Mouse (Mus musculus): ENCODE results near the gene Tpsb2.

Gene Tpsb2

DNA sequence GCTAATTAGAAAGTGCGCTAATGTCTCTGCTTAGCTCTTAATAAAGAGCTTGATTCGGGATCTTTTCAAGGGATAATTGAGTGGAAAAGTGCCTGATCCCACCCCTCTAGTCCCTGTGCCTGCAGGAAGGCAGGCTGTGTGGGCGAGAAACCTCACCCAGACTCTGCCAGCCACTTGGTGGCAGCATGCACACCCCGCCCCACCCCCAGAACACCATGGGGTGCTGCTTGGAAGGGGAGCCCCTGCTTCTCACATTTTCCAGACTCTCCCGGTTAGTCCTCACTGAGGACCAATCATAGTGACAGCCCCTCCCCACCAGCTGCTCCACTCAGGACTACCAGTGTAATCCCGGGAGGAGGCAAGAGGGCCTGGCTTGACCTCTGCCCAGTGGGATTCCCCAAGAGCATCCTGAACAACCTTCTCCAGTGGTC is 39.9 kb downstream of the Tpsb2 start:
- CTCF ChIA-PET = no interaction called here

DNA sequence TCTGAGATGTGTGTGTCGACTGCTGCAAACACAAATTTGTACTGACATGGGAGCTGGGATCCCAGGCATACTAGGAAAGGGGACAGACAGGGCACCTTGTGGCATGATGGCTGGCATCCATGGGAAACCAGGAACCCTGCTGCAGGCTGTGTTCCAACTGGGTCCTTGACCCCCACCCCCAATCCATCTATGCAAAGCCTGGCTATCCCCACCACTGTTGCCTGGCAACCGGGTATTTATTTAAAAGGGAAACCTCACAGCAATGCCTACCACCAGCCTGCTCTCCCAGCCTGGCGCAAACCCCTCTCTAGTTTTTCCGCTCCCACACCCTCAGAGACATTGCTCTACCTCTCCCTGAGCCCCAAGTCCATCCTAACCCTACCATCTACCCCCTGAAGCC is 41.2 kb downstream of the Tpsb2 start:
- CTCF ChIA-PET = no interaction called here

DNA sequence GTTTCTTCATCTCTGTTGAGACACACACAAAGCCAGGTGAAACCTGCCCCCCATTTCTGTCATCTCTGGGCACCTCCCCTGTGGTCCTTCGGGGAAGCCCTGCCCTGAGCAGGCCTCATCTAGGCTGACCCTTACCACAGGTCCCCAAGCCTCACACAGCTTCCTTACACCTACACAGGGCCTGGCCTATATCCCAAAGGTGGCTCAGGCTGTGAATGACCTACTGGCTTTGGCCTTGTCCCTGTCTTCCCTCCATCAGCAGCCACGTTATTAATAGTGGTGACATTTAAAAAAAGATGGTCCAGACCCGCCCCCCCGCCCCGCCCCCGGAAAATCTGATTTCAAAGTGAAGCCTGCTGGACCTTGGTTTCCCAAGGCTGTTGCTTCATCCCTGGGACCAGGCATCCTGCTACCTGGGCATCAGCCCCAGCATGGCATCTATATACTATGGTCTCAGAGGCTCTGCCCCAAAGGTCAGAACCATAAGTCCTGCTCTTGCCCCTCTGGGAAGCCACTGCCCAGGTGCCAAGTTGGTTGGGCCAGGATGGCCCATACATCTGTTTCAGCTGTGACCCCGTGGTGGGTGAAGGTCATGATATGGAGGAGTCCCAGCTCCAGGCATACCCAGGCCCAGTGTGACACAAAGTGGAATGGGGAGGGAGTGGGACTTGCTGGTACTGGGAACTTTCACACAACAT is 42.3 kb downstream of the Tpsb2 start:
- CTCF ChIA-PET = no interaction called here

DNA sequence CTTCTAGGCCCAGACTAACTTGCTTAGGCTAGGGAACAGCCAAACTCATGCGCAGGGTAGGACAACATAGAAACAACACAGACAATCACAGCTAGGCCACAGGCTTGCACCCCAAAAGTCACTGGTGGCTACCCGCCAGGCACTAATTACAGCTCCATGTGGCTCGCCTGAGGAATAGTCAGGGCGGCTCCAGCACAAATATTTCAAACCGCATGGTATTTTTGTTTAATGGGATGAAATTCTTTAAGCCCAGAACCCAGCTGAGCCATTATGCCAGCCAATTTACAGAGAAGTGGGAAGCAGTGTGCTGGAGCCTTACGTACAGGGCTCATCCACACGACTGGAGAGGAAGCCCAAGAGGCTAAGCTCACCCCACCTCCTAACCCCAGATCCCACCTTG is 43.5 kb downstream of the Tpsb2 start:
- CTCF ChIA-PET = no interaction called here

GRCm38 (mm10) chr17:25410180-25410579 is 44.1 kb downstream of the Tpsb2 start:
- CTCF ChIA-PET = no interaction called here

DNA sequence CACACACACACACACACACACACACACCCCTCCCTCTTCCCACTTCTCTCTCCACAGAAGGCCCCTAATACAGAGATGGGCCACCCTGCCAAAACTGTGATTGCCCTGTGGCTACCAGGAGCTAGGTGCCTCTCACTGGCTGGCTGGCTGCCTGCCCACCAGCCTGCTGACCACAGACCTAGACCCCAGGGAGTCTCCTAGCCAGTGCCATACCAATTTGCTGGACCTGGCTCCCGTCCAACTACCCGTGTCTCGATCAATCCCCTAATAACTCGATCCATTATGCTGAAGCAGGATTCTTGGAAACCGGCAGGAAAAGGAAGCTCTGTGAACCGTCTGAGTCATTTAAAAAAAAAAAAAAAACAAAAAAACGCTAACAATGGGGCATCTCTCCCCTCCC is 44.7 kb downstream of the Tpsb2 start:
- CTCF ChIA-PET = no interaction called here

DNA sequence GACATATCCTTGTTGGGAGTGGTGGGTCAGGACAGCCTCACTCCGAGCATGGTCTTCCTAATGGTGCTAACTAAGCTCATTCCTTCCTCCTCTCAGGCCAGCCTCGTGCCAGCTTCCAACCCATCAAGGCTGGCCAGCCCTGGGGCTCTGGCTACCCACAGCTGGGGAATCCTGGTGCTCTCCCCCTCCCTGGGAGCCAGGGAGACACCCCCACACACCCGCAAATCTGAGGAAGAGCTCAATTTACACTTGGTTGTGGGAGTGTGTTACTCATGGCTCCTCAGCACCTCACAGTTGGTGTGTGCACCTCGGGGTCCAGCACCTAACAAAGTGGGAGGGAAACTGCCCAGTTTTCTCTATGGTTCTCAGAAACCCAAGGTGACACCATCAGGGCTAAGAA is 45.1 kb downstream of the Tpsb2 start:
- CTCF ChIA-PET = no interaction called here

GRCm38 (mm10) chr17:25414209-25414608 is 48.1 kb downstream of the Tpsb2 start:
- CTCF ChIA-PET = interaction anchor here (0.6 kb wide), 1 partner anchor 23 kb away, joined by 3 read pairs; no protein-coding TSS in a partner anchor

DNA sequence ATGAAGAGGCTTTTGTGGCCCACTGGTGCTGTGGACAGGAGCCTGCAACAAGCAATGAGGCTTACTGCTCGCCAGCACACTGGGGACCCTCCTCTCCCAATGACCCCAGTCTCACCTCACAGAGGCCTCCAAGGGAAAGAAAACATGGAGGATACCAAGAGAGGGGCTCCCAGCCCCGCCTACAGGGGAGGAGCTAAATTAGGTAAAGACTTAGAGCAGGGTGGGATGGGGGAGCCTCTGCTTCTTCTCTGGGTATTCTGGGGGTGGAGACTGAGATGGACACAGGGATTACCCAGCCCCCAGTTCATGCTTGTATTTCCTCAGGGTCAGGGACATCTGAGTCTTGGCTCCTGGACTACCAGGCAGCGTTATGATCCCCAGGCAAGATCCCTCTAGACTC is 48.8 kb downstream of the Tpsb2 start:
- CTCF ChIA-PET = no interaction called here

DNA sequence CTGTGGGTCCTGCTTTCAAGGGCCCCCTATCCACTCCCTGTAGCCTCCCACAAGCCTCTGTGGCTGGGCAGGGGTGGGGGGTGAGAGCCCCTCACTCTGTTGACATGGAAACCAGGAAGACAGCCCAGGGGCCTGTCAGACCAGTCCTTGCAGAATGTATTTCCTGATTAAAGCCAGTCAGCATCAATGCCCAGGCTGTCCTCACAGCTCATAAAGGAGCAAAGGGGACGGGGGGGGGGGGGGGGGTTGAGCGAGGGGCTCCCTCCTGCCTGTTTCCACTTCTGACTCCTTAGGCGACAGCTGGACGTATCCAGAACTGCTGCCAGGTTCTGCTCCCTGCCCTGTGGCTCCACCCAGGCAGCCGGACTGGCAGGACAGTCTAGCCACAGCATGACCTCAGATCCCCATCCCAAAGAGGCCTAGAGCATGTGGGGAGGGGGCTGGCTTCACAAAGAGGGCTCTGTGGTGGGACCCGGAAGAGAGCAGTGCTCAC is 49.4 kb downstream of the Tpsb2 start:
- CTCF ChIA-PET = interaction anchor here (0.6 kb wide), 1 partner anchor 55 kb away, joined by 3 read pairs; no protein-coding TSS in a partner anchor

DNA sequence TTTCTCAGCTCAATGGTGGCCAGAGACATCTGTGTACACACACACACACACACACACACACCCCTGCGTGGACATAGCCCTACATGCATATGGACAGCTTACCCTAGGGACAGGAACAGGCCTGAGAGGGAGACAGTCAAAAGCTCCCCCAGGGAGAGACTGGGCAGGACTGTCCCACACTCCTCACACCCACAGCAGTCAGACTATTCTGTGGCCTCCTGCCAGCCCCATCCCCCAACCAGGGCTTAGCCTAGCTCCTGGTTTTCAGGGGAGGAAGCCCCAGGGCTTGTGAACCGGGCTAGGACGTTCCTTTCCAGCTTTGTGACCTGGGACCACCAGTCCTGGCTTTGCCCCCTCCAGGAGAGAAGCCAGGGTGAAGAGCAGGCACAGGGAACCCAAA is 50.1 kb downstream of the Tpsb2 start:
- CTCF ChIA-PET = interaction anchor here (0.6 kb wide), 1 partner anchor 56 kb away, joined by 3 read pairs; no protein-coding TSS in a partner anchor

DNA sequence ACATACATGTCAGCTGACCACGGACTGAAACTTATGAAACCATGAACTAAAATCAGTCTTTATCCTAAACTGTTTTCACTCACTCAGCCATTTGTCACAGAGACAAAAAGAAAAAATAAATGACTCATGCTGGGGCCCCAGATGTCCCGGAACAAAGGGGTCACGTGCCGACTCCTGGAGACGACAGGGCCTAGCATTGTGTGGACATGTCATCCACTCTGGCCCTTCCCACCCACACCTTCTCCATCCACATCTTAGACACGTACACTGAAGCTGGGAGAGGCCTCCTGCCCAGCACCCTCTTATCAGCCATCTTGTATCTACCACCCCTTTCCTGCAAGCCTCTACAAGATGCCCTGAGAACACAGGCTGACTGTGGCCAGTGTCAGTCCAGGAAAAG is 51.9 kb downstream of the Tpsb2 start:
- CTCF ChIA-PET = no interaction called here

Measured in spleen, embryonic (tissue).